Mouse (Mus musculus) cortical plate, adult 2 months (tissue): ENCODE results near the gene Gpr27.

Source experiments
- CTCF ChIP-seq: fragments of 200-500 bp; IDR thresholded peaks from 2 replicates; pipeline ENCODE4 v1.5.1; 2011; ENCODE audit warnings: mild to moderate bottlenecking, control low read depth, low read length; ENCODE audit not compliant: insufficient read depth; ENCODE audit errors: extremely low read depth
- POLR2A ChIP-seq: fragments of 200-500 bp; IDR thresholded peaks from 2 replicates; pipeline ENCODE4 v1.6.1; 2011; ENCODE audit warnings: mild to moderate bottlenecking, low read length, control low read depth; ENCODE audit not compliant: insufficient read depth; ENCODE audit errors: extremely low read depth

DNA sequence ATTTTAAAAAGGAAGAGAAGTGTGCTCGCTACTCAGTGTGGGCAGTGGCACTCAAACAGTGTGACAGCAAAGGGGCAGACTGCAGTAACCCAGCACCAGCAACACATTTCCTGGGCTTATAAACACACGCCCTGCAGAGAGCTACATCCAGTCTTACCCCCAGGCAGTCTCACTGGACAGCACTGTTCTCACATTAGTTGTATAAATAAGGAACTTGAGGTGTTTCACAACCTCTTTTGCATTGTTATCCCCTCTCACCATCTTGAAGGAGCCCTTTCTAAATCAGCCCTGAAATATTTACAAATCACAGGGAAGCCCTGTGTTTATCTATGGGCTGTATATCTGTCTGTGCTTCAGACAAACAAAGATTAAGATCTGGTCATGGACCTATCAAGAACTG, 43.2 kb upstream of the Gpr27 start:
- TF ChIP-seq CTCF (no peak), POLR2A (no peak)
